Mouse (Mus musculus) CH12.LX (cell line): ENCODE measurements at regions not wholly inside any gene's neighbourhood (a gene's known extent, or its start where the extent isn't known, plus 50 kb on each side); places are given as distances from the start of the nearest gene placed in this dataset.

Experiments used
- DNase-seq: peaks from one replicate; pipeline ENCODE4 v3.0.0-alpha.2; 2013; ENCODE audit errors: extremely low read depth
- H3K27ac ChIP-seq: 2 replicates; pipeline ENCODE4 v1.5.1; 2012; ENCODE audit warnings: low read depth, mild to moderate bottlenecking, control low read depth, moderate library complexity; ENCODE audit not compliant: insufficient read depth
- H3K27me3 ChIP-seq: replicated peaks from 2 replicates; pipeline ENCODE3; 2012; ENCODE audit warnings: inconsistent platforms
- H3K36me3 ChIP-seq, 2 experiments: replicated peaks in 1 of 2; 2 replicates each; pipeline versions ENCODE3 to v1.6.1; 2012; ENCODE audit warnings: inconsistent platforms in 1 of 2, low read length in 1 of 2, mild to moderate bottlenecking in 1 of 2, mixed read lengths in 1 of 2, moderate library complexity in 1 of 2; ENCODE audit not compliant: control insufficient read depth in 1 of 2, insufficient read depth in 1 of 2
- H3K4me1 ChIP-seq, 2 experiments: 2 replicates each; pipeline ENCODE4 v1.6.1; 2012; ENCODE audit warnings: inconsistent platforms in 1 of 2, moderate library complexity in 1 of 2; ENCODE audit not compliant: insufficient read depth in 2 of 2, control insufficient read depth in 1 of 2
- H3K4me2 ChIP-seq: 2 replicates; pipeline ENCODE4 v1.6.1; 2012; ENCODE audit warnings: low read depth, mild to moderate bottlenecking, control low read depth; ENCODE audit not compliant: poor library complexity, insufficient read depth, severe bottlenecking
- H3K4me3 ChIP-seq, 3 experiments: fragments of 150-350 bp in 1 of 3; sonication (generic) in 1 of 3; replicated peaks in 1 of 3; 2 replicates each; pipeline versions ENCODE3 to v1.5.1; 2011 to 2012; ENCODE audit warnings: low read depth in 2 of 3, low read length in 2 of 3, mild to moderate bottlenecking in 2 of 3, moderate library complexity in 2 of 3, control low read depth in 1 of 3, improper control_type of control experiment in 1 of 3, inconsistent platforms in 1 of 3, mixed read lengths in 1 of 3; ENCODE audit not compliant: poor library complexity in 1 of 3
- H3K79me2 ChIP-seq: replicated peaks from 2 replicates; pipeline ENCODE4 v1.6.1; 2012; ENCODE audit warnings: mild to moderate bottlenecking, moderate library complexity; ENCODE audit not compliant: control insufficient read depth, poor library complexity, insufficient read depth, severe bottlenecking; ENCODE audit errors: extremely low read depth
- H3K9ac ChIP-seq: 2 replicates; pipeline ENCODE4 v1.6.1; 2012; ENCODE audit warnings: low read depth, mild to moderate bottlenecking, control low read depth, moderate library complexity; ENCODE audit not compliant: insufficient read depth
- H3K9me3 ChIP-seq: replicated peaks from 2 replicates; pipeline ENCODE3; 2012; ENCODE audit warnings: low read length, inconsistent platforms, mixed read lengths
- BHLHE40 ChIP-seq: IDR thresholded peaks from 2 replicates; pipeline ENCODE4 v1.6.1; 2011; ENCODE audit warnings: mild to moderate bottlenecking, low read depth, low read length, improper control_type of control experiment
- CHD2 ChIP-seq: IDR thresholded peaks from 2 replicates; pipeline ENCODE4 v1.6.1; 2011; ENCODE audit warnings: low read length, improper control_type of control experiment
- CTCF ChIP-seq, 2 experiments: IDR thresholded peaks in 1 of 2; conservative IDR thresholded peaks in 1 of 2; 2 replicates each; pipeline ENCODE4 v1.5.1; 2011 to 2012; ENCODE audit warnings: low read depth in 2 of 2, low read length in 2 of 2, improper control_type of control experiment in 1 of 2, inconsistent platforms in 1 of 2, mild to moderate bottlenecking in 1 of 2, moderate library complexity in 1 of 2
- E2F4 ChIP-seq: IDR thresholded peaks from 2 replicates; pipeline ENCODE4 v1.6.1; 2011; ENCODE audit warnings: low read depth, low read length, improper control_type of control experiment; ENCODE audit not compliant: insufficient replicate concordance
- ELF1 ChIP-seq: IDR thresholded peaks from 2 replicates; pipeline ENCODE4 v1.6.1; 2014; ENCODE audit warnings: low read depth, mild to moderate bottlenecking, inconsistent platforms, low read length, improper control_type of control experiment
- EP300 ChIP-seq: IDR thresholded peaks from 2 replicates; pipeline ENCODE4 v1.6.1; 2011; ENCODE audit warnings: low read length, improper control_type of control experiment
- ETS1 ChIP-seq: conservative IDR thresholded peaks from 2 replicates; pipeline ENCODE4 v1.6.1; 2012; ENCODE audit warnings: low read depth, mild to moderate bottlenecking, inconsistent platforms, low read length, improper control_type of control experiment, moderate library complexity
- GABPA ChIP-seq: IDR thresholded peaks from 2 replicates; pipeline ENCODE4 v1.6.1; 2012; ENCODE audit warnings: low read depth, low read length, improper control_type of control experiment, inconsistent platforms; ENCODE audit not compliant: insufficient replicate concordance
- HCFC1 ChIP-seq: IDR thresholded peaks from 2 replicates; pipeline ENCODE4 v1.6.1; 2012; ENCODE audit warnings: low read depth, mild to moderate bottlenecking, inconsistent platforms, low read length, improper control_type of control experiment
- IRF4 ChIP-seq: IDR thresholded peaks from 2 replicates; pipeline ENCODE4 v1.6.1; 2014; ENCODE audit warnings: low read depth, mild to moderate bottlenecking, inconsistent platforms, low read length, improper control_type of control experiment
- JUN ChIP-seq: IDR thresholded peaks from 2 replicates; pipeline ENCODE4 v1.6.1; 2011; ENCODE audit warnings: low read depth, mild to moderate bottlenecking, low read length, improper control_type of control experiment, moderate library complexity; ENCODE audit not compliant: insufficient read depth
- JUND ChIP-seq: conservative IDR thresholded peaks from 2 replicates; pipeline ENCODE4 v1.6.1; 2011; ENCODE audit warnings: low read depth, low read length, improper control_type of control experiment
- MAFK ChIP-seq: IDR thresholded peaks from 2 replicates; pipeline ENCODE4 v1.6.1; 2011; ENCODE audit warnings: low read length, improper control_type of control experiment; ENCODE audit not compliant: insufficient replicate concordance
- MAX ChIP-seq: IDR thresholded peaks from 2 replicates; pipeline ENCODE4 v1.6.1; 2011; ENCODE audit warnings: low read length, improper control_type of control experiment
- MAZ ChIP-seq: IDR thresholded peaks from 2 replicates; pipeline ENCODE4 v1.6.1; 2012; ENCODE audit warnings: low read depth, mild to moderate bottlenecking, inconsistent platforms, low read length, improper control_type of control experiment, moderate library complexity
- MEF2A ChIP-seq: IDR thresholded peaks from 2 replicates; pipeline ENCODE4 v1.6.1; 2014; ENCODE audit warnings: low read depth, mild to moderate bottlenecking, inconsistent platforms, low read length, improper control_type of control experiment, borderline replicate concordance
- MXI1 ChIP-seq: IDR thresholded peaks from 2 replicates; pipeline ENCODE4 v1.6.1; 2011; ENCODE audit warnings: mild to moderate bottlenecking, low read depth, low read length, improper control_type of control experiment
- MYC ChIP-seq: IDR thresholded peaks from 2 replicates; pipeline ENCODE4 v1.6.1; 2011; ENCODE audit warnings: low read depth, mild to moderate bottlenecking, improper control_type of control experiment, low read length
- NELFE ChIP-seq: IDR thresholded peaks from 2 replicates; pipeline ENCODE4 v1.6.1; 2011; ENCODE audit warnings: low read depth, low read length, improper control_type of control experiment
- NRF1 ChIP-seq: IDR thresholded peaks from 2 replicates; pipeline ENCODE4 v1.6.1; 2014; ENCODE audit warnings: low read depth, mild to moderate bottlenecking, inconsistent platforms, low read length, improper control_type of control experiment, moderate library complexity
- PAX5 ChIP-seq: IDR thresholded peaks from 2 replicates; pipeline ENCODE4 v1.6.1; 2012; ENCODE audit warnings: low read length, inconsistent platforms, mixed read lengths
- POLR2A ChIP-seq: IDR thresholded peaks from 2 replicates; pipeline ENCODE4 v1.6.1; 2011; ENCODE audit warnings: low read depth, mild to moderate bottlenecking, improper control_type of control experiment, low read length
- POLR2AphosphoS2 ChIP-seq: IDR thresholded peaks from 2 replicates; pipeline ENCODE4 v1.6.1; 2011; ENCODE audit warnings: low read depth, low read length, improper control_type of control experiment
- RCOR1 ChIP-seq: conservative IDR thresholded peaks from 2 replicates; pipeline ENCODE4 v1.6.1; 2012; ENCODE audit warnings: low read depth, mild to moderate bottlenecking, inconsistent platforms, low read length, improper control_type of control experiment
- SIN3A ChIP-seq: IDR thresholded peaks from 2 replicates; pipeline ENCODE4 v1.6.1; 2012; ENCODE audit warnings: low read length, improper control_type of control experiment, inconsistent platforms
- TBP ChIP-seq: conservative IDR thresholded peaks from 2 replicates; pipeline ENCODE4 v1.6.1; 2011; ENCODE audit warnings: low read depth, low read length, improper control_type of control experiment
- TCF12 ChIP-seq: IDR thresholded peaks from 2 replicates; pipeline ENCODE4 v1.6.1; 2014; ENCODE audit warnings: low read depth, mild to moderate bottlenecking, inconsistent platforms, low read length, improper control_type of control experiment
- USF1 ChIP-seq: IDR thresholded peaks from 2 replicates; pipeline ENCODE4 v1.6.1; 2014; ENCODE audit warnings: low read depth, mild to moderate bottlenecking, inconsistent platforms, low read length, improper control_type of control experiment
- ZKSCAN1 ChIP-seq: IDR thresholded peaks from 2 replicates; pipeline ENCODE4 v1.6.1; 2012; ENCODE audit warnings: low read depth, inconsistent platforms, low read length, improper control_type of control experiment, borderline replicate concordance
- ZMIZ1 ChIP-seq: IDR thresholded peaks from 2 replicates; pipeline ENCODE4 v1.6.1; 2012; ENCODE audit warnings: low read depth, mild to moderate bottlenecking, inconsistent platforms, low read length, improper control_type of control experiment
- ZNF384 ChIP-seq: IDR thresholded peaks from 2 replicates; pipeline ENCODE4 v1.6.1; 2012; ENCODE audit warnings: low read depth, low read length, improper control_type of control experiment, inconsistent platforms
- dilution Hi-C: fragments of 300-500 bp; cut with MboI; formaldehyde crosslinking; loops from 2 replicates; pipeline ENCODE4 v1.14.3; 2020; ENCODE audit warnings: low sequenced_read_pairs; ENCODE audit not compliant: extremely low pct_unique_long_range_greater_than_20kb, extremely low pct_ligation_motif_present
- in situ Hi-C: fragments of 300-500 bp; cut with MboI; formaldehyde crosslinking; loops from 3 replicates; pipeline ENCODE4 v1.14.3; 2019; ENCODE audit warnings: low sequenced_read_pairs, low pct_ligation_motif_present, low pct_unique_long_range_greater_than_20kb, mixed read lengths

DNA sequence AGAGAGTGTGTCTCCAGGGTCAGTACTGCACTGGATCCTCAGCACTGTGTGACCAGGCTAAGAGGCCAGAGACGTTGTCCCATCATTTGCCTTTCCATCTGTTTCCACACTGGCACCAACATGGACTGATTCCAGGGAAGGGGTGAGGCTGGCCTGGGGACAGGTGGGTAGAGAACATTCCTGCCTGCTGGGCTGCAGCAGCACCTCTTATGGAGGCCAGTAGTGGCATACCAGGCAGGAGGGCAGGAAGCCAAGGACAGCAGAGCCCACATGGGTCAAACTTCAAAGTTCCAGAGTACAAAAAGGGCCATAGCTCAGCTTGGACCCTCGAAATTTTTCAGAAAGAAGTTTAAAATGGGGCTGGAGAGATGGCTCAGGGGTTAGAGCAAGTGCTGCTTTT, 115.4 kb upstream of the Ercc6l2 start:
- Histone ChIP-seq H3K4me3 (no peak overlapping the region), H3K4me2 (no peak overlapping the region), H3K27me3 (no peaks in the 10 kb centered on the region), H3K9me3 (no peaks in the 10 kb centered on the region), H3K79me2 (no peaks in the 10 kb centered on the region), H3K27ac (no peak overlapping the region), H3K36me3 (no peaks in the 10 kb centered on the region), H3K9ac (no peak overlapping the region), H3K4me1 (peaks cover 2 to 35% of the 10 kb centered on the region in 2 experiments; a peak in 3 of 4 replicates)
- TF ChIP-seq CTCF (conservative IDR thresholded peaks at IDR 0.05 in 1 of 2, IDR thresholded peaks at IDR 0.05 in 1 of 2; ENCODE audit: low read depth in 2 of 2, low read length in 2 of 2) (no peak), SIN3A (no peak), POLR2A (no peak), MAX (no peak), TCF12 (no peak), JUN (no peak), IRF4 (no peak), EP300 (no peak), E2F4 (no peak), USF1 (no peak), TBP (no peak), PAX5 (no peak), NRF1 (no peak), GABPA (no peak), HCFC1 (no peak), NELFE (no peak), ZKSCAN1 (no peak), CHD2 (no peak), MYC (no peak), ZNF384 (no peak)
- in situ Hi-C loops (loop anchor here (10.0 to 25.0 kb wide), 2 partner anchors 95 to 338 kb away; no protein-coding TSS in a partner anchor), dilution Hi-C loops (no loop called here)
- no peak for DNase-seq

DNA sequence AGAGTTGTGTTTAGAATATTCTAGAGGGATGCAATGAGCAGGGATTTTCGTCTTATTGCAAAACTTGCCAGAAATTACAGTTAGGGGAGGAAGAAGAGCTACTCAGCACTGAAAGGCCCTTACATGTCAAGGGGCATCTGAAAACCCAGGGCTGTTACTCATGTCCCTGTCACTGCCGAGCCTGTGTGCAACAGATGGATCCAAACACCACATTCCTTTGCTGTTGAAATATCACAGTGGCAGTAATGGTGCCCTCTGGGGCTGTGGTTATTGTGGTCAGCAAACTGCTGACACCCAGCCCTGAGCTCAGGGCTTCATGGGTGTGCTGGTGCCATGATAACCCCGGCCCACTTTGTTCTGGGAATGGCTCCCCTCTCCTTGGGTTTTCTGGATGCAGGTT, 114.3 kb upstream of the Ercc6l2 start:
- Histone ChIP-seq H3K36me3 (no peaks in the 10 kb centered on the region), H3K9ac (no peak overlapping the region), H3K27ac (no peak overlapping the region), H3K9me3 (no peaks in the 10 kb centered on the region), H3K27me3 (no peaks in the 10 kb centered on the region), H3K4me2 (no peak overlapping the region), H3K79me2 (no peaks in the 10 kb centered on the region), H3K4me1 (peaks cover 2 to 35% of the 10 kb centered on the region in 2 experiments; a peak in 3 of 4 replicates), H3K4me3 (no peak overlapping the region)
- no peak for DNase-seq
- dilution Hi-C loops = no loop called here
- no peak for TF ChIP-seq IRF4
- no peak for TF ChIP-seq ZMIZ1
- TF ChIP-seq MAFK = no peak
- no peak for TF ChIP-seq POLR2AphosphoS2
- TF ChIP-seq MEF2A = no peak
- no peak for TF ChIP-seq MYC
- TF ChIP-seq MAZ = no peak
- no peak for TF ChIP-seq ZKSCAN1
- TF ChIP-seq ETS1 = no peak
- no peak for TF ChIP-seq NELFE
- no peak for TF ChIP-seq MXI1
- TF ChIP-seq TCF12 = no peak
- no peak for TF ChIP-seq RCOR1
- TF ChIP-seq NRF1 = no peak
- TF ChIP-seq HCFC1 = no peak
- no peak for TF ChIP-seq JUND
- TF ChIP-seq ELF1 = no peak
- TF ChIP-seq BHLHE40 = no peak
- no peak for TF ChIP-seq PAX5
- in situ Hi-C loops = loop anchor here (10.0 to 25.0 kb wide), 2 partner anchors 94 to 337 kb away; no protein-coding TSS in a partner anchor
